Mouse (Mus musculus): Measurements from ENCODE around the gene Snx19. TPM values are rescaled to one million over a fixed set of nuclear protein-coding genes. Genes with fewer than 3 reads are reported as not detected.
A peak's percentile ranks its signal among the peaks of the same experiment; 100 is the strongest.

Snx19 gene
- 10 to 100 TPM; 53.0 to 53.6 TPM for total RNA-seq (2021)
- long read RNA-seq, full-length matches to known transcripts = 47 of 64 reads
- long read RNA-seq, partial matches to known transcripts = 4 of 64 reads
- long read RNA-seq, other reads (novel, unspliced or antisense) = 13 of 64 reads

DNA sequence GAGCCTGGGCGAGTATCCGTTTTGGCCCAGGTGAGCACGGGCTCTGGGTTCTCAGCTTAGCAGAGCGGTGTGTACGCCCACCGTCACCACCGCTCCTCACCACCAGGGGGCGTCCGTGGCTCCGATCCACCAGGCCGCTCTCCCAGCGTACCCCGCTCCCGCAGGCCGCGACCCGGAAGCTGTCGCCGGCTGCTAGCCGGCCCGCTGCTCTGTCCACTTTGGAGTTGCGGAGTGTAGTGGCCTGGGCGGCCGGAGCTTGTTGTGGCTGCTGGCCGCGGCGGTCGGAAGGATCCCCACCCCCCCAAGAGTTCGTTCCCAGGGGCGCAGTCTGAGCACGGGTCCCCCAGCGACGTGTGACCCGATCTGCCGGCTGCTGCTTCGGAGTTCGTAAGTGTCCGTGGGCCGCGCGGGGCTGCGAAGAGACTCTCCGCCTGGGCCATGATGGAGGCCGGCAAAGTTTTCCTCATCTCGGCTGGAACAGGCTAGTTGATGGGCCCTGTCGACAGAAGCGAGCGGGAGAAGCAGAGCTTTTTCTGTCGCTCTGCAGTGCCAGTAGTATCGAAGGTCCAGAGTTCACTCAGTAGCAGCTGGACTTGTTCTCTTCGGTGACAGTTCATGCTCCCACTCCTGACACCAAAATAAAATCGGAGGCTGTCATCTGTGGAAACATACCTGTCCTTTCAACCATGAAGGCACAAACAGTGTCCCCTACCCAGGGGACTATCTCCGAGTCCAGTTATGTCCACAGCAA lies at the start of gene Snx19:
Gene Snx19, plus strand, starts transcription at position 227 of the 751 bp plus-strand sequence.
- peak; percentile 84 to 95 for DNase-seq (ENCODE audit: low spot score in 2 of 2)

DNA sequence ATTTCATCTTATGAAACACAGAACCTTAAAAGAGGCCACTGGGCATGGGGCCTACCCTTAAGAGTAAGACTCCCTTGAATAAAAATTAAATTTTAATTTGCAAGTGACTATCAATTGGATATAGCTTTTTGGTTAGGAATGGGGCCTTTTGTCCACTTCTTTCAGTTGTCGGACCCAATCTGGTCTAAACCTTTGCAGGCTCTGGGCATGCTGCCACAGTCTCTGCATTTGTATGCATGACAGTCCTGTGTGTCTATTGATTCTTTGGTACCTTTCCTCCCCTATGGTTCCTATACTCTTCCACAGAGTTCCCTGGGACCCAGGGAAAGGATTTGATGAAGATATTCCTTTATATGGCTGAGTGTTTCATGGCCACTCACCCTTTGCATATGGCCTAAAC lies 26.1 kb upstream of the Snx19 start:
- no peak for DNase-seq (ENCODE audit: low spot score in 2 of 2)

DNA sequence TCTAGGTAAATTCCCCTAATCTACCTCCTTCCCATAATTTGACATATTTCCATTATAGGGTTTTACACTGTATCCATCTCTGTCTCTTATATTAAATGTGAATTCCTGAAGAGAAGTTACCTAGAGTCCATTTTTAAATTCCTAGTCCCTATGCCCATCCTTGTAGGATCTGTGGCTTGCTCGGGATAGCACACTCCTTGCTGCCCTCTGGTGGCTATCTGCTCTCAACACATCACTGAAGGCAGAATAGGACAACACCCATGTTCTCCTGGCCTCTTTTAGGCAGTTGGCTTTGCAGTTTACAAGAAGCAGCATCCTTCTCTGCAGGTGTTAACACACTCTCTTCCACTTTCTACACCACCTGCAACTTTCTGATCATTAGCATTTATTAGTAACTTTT lies 4.0 kb upstream of the Snx19 start:
- DNase-seq (ENCODE audit: low spot score in 2 of 2) = peak; percentile 25 to 76

DNA sequence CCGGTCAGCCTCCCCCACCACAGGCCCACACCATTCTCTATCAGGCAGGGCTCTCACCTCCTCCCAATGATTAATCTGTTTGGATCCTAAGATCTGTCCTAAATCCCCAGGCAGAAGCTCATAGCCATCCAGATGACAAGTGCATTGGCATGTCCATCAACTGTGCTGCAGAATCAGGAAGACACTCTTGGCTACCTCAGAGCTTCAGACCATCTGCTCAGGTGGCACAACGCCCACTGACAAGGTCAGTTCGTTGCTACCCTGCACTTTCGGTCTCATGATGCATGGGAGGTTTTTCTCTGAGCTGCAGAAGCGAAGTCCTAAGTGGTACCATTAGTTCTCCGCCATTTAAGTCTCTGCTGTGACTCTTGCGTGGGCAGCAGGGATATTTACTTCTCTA lies 1.7 kb upstream of the Snx19 start:
- DNase-seq (ENCODE audit: low spot score in 2 of 2) = no peak

DNA sequence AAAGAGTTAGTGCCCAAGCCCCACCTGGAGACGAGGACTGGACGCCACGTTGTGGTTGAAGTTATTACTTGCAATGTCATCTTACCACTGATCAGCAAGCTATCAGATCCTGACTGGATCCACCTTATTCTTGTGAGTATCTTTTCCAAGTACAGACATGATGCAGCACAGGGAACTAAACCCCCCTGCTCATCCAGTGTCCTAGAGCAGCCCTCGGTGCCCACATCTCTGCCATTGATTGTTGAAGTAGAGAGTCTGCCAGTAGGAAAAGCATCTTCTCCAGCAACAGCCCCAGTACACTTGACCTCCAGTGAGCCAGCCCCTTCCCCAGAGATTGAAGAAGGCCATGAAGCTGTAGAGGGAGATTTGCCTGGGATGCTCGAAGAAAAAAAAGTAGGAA lies 1.3 kb downstream of the Snx19 start:
- no peak for DNase-seq (ENCODE audit: low spot score in 2 of 2)

DNA sequence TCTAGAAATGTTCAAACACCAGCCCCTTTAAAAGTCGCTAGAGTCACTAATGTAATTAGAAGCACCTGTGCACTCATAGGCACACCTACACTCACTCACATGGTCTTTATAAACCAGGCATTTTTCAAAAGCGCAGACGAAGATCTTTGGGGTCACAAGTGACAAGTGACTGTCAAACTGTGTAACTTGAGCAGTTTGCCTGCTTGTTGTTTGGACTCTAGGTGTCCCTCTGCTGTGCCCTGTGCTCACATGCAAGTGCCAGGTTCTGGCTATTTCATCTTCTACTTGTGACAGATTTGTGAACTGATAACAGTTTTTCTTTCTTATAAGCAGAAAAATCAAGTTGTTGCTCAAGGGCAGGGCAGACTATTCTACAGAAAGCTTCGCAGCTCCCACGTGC lies 3.5 kb downstream of the Snx19 start:
- DNase-seq (ENCODE audit: low spot score in 2 of 2) = no peak

DNA sequence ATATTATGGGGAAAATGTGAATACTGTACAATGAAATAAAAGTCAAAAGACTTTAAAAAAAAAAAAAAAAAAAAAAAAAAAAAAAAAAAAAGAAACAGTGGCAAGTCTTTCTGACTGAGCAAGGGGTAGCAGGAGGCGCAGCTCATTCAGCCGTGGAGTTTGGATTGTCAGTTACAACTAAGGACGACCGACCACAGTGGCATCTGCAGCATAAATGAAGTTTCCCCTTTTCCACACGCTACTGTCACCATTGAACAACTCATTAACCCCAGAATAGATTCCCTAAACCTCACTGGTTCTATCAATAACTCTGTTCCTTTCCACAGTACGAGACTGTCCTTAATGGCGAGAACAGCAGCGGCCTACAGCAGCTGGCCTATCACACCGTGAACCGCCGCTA lies 5.0 kb downstream of the Snx19 start:
- DNase-seq (ENCODE audit: low spot score in 2 of 2) = no peak

DNA sequence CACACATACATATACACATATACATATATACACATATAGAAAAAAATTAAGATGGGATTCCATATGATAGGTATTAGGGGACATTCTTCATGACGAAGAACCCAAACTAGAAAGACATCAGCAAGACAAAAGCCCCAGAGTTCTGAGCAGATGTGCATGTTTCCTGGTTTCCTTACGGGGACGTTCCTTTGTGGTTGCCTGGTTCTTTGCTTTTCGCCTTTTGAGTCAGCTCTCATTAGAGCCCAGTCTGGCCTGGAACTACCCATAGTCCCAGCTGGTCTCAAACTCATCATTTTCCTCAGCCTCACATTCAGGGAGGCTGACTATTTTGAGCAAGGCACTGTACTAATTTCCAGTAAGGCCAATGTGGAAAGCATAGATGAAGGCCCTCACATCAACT lies 7.0 kb downstream of the Snx19 start:
- no peak for DNase-seq (ENCODE audit: low spot score in 2 of 2)

DNA sequence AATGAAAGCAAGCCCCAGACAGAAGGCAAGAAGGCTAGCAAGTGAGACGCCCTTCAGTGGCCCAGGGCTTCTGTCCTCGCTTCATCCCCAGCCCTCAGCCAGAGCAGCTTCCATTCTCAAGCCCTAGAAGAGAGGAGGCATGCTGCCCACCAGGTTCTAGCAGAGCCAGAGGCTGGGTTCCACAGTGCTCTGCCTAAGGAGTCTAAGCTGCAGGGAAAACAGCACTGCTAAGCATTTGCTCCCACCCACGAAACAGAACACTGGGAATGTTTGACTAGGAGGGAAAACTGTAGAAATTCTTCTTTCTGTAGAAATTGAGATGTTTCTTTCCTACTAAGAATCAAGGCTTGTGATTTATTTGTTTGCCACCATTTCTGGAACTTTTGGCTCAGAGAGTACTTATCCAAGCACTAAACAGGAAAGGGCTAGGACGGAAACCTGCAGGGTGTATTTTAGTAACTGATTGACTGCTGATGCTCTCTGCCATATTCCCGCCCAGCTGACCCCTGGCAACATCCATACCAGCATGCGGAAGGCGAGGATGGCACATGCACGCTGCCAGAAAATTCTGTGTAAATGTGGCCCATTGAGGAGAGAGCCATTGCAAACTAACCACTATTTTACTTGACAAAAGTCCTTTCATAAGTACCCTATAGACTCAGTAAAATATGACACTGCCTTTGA lies 9.1 kb downstream of the Snx19 start:
- DNase-seq (ENCODE audit: low spot score in 2 of 2) = peak; percentile 49 to 69

DNA sequence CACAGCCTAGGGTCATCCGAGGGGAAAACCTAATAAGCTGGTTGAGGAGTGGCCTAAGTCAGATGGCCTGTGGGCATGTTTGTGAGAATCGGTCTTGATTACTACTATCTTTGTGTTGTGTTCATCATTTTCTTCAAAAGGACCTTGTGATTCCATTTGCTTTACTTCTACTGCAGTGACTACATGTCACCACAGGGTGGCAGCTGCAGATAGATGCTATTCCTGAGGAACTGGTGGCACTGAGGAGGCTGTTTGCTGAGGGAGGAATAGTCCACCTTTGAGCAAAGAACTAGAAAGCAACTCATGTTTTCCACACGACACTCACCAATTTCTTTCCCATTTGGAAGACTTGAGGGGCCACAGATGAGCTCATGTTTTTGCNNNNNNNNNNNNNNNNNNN lies 11.6 kb downstream of the Snx19 start:
- DNase-seq (ENCODE audit: low spot score in 2 of 2) = peak; percentile 17 to 62

DNA sequence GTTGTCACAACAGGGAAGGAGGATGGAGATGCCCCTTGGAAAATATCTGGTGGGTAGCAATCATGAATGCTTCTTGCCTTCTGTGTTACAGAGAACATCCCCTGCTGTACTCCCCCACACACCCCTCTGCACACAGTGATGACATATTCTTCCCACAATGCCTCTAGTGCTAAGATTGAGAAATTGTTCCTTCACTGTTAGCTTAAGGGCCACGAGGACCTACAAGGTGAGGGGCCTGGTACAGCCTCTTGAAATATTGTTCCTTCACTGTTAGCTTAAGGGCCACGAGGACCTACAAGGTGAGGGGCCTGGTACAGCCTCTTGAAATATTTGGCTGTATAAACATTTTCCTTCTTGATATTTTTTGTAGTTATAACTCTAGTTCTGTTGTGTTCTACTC lies 14.9 kb downstream of the Snx19 start:
- DNase-seq (ENCODE audit: low spot score in 2 of 2) = no peak

DNA sequence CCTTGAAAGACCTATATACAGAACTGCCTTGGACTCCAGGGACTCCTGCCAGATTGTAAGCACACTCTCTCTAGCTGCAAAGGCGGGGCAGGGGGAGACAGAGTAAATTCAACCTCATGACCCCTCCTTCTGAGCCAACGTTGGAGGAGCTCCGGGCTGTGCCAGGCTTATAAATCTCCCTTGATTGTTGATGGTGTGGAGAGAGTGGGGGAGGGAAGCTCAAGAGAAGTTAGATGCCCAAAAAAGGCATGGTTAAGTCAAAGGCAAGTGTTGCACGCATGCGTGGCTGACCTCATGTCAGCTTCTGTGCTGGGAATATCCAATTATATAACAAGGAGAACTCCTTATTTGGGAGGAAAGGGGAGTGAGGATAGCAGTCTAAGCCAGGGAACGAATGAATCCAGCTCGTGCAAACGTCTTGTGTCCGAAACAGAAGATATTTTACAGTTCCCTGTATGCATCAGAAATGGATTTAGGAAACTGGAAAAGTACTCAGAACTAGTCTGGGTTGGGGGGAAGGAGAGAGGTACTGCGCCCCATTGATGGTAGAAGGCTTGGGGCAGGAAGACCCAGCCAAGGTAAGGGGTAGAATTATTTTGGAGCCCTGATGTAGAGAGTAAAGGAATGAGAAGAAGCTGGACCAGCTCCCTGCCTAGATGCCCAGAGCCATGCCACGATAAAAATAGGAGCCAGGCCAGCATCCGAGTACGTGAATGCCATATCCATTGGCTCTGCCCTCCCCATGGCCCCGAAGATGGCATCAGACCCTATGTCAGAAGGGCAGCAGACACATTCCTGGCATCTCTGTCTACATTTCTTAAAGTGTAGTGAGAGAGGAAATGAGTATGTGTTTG lies 18.6 kb downstream of the Snx19 start:
- DNase-seq (ENCODE audit: low spot score in 2 of 2) = no peak

DNA sequence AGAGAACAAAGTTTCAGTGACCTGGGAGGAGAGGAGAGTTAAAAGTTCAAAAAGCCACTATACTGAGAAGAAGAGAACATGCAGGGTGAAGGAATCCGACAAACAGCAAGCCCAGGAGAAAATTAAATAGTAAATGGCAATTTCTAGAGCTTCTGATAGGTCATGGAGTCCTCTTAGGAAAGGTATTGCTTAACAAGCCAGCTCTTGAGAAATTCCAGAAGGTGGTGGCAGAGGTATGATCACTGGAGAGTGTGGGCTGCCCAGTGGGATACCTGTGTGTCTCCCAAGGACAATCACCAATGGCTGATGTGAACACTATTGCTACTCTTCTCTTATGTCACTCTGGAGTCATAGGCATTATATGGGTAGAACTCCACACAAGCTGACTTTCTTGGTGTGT lies 19.2 kb downstream of the Snx19 start:
- DNase-seq (ENCODE audit: low spot score in 2 of 2) = no peak

DNA sequence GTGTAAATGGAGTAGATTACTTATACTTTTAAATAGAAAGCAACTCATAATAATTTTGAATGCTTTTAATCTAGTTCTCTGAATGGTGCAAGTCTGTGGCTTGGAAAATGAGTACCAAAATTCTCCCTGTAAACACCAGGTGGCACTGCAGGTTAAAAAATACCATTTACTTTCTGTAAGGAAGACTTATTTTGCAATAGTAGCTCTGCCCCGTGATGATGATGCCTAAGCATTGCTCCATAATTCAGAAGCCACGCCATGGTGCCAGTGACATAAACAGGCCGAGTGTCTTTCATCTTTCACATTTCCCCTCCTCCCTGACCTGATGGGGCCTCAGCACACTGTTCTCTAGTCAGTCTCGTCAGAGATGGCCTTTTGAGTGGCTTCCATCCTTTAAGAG lies 21.6 kb downstream of the Snx19 start:
- DNase-seq (ENCODE audit: low spot score in 2 of 2) = peak in 1 of 2 experiments; percentile 64

DNA sequence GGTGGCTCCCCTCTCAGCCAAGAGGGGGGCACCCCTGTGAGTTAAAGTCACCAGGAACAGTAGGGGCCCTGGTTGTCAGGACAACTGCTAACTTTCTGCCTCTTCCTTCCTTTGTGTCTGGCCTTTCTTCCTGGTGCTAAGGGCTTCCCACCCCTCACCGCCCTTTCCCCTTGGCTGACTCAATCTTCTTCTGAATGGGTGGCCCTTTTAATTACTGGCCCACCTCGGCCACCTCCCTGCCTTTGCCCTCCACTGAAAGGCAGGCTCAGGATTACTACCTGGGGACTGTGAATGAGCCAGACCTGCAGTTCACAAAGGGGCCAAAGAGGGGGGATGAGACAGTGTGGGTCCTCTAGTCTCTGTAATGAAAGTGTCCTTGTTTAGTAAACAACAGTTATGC lies 23.0 kb downstream of the Snx19 start:
- no peak for DNase-seq (ENCODE audit: low spot score in 2 of 2)

DNA sequence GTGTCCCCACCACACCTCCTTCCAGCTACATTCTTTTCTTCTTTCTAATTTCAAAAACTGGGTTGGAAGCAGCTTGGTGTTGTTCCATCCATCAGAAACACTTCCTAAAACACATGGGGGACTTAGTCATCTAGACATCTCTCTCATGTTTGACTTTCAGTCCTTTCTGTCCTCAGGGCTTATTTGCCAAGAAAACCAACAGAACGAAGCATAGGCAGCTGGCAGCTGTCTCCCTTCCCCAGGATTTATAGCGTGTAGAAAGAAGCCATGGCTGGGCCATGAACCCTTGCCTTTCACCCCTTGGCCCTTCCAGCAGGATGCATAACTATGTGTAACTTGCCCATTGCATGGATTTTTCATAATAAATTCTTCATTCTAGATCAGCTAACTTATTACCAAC lies 23.9 kb downstream of the Snx19 start:
- DNase-seq (ENCODE audit: low spot score in 2 of 2) = no peak

DNA sequence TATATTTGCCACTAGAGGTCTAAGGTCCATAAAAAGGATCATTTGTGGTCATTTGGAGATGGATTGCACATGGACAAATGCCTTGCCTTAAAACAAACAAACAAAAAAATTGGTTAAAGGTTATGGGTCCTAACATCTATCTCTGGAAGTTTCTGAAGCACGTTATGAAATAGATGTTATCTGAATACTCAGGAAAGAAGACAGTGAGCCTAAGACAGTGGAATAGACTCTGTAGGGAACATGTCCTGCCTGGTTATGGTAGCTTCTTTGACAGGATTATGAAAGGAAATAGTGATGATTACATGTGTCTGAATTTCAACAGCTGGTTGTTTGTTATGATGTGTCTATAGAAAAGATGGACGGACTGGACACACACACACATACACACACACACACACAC lies 27.6 kb downstream of the Snx19 start:
- no peak for DNase-seq (ENCODE audit: low spot score in 2 of 2)

DNA sequence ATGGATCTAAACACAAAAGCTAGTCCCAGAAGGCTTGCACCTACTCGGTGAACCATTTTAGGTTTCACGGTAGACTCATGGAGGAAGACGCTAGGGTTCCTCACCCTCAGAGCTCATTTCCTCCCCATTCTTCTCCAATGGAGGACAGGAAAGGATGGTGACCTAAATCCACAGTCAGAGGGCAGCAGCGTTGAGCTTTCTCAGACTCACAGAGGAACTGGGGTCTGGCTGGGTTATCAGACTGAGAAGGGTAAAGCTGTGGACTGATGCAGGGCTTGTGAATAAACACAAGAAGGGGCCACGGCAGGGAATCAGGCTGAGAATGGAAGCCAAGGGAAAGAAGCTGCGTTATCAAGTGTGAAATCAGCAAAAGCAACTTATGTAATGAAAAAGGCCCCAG lies 29.3 kb downstream of the Snx19 start:
- no peak for DNase-seq (ENCODE audit: low spot score in 2 of 2)

DNA sequence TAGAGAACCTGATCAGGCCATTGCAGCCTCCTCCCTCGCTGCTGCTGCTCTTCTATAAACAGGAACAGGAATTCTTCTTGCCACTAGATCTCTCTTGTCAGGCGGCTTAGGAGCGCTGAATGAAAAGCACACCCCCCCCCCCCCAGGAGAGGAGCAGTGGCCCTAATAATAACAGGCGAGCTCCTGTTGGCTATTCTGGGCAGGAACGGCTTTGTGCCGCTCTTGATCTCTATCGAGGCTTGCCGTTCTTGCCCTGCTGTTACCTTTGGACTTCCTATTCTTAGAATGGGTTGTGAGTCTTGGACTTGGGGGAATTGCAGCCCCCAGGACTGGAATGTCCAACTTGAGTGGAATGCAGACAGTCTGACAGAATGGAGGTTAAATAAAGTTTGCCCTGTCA lies 33.6 kb downstream of the Snx19 start:
- no peak for DNase-seq (ENCODE audit: low spot score in 2 of 2)

DNA sequence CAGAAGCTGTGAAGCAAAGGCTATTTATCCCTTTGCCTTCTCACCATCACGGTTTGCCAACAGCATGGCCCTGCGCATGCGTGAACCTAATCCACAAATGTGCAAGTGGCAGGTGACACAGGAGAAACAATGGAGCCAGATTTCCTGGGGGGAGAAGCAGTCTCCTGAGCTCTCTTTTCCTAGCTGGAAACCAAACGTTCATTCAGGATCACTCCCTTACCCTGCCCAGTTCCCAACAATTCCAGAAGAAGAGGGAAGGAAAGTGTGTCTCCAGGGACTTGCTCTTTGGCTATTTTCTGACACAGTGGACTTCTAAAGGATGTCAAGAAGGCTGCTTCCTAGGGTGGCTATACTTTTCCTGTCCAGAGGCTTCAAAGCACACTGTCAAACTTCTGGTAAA lies 37.8 kb downstream of the Snx19 start:
- no peak for DNase-seq (ENCODE audit: low spot score in 2 of 2)

DNA sequence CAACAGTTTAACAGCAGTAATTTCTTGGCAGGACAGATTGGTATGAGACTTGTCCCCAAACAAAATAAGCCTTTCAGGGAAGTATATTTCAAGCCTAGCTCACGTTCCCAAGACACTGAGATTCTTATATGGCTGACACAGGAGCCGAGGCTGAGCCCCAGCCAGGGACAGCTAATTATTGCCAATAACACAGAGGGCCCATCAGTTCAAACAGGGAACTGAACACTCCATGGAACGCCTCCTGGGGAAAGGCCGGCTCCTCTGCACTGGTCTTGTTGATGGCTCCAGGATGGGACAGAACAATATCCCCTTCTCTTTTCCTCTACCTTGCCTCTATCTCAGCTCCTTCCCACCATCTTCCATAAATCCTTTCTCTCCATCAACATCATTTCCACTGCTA lies 53.1 kb downstream of the Snx19 start:
- no peak for DNase-seq (ENCODE audit: low spot score in 2 of 2)

DNA sequence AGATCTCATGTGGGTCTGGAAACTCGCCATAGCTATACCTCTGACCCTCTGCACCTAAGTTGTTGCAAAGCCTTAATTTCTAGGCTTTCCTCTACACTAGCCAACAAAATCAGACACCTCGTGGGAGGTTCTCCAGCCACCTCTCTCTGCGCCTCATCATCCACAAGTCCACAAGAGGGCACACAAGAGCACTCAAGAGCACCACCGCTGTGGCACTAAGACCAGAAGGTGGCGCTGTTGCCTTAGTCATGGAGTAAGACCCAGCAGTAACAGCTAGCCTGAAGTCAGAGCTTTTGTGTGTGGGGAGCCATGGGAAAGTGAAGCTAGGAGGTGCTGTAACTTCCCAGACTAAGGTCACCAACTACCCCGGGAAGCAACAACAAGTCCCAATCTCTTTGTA lies 53.6 kb downstream of the Snx19 start:
- DNase-seq (ENCODE audit: low spot score in 2 of 2) = peak; percentile 90 to 98

Measured in layer of hippocampus, adult 18-20 months (tissue).